Mouse (Mus musculus) liver, embryonic 14 days (tissue): ENCODE measurements around the gene Eif2ak4. TPM values are rescaled to one million over a fixed set of nuclear protein-coding genes. Genes with fewer than 3 reads are reported as not detected.

ENCODE experiments used
- polyA plus RNA-seq: library from polyadenylated mRNA; depleted of rRNA; stranded (reverse); fragments of >200 nt; gene quantifications from 2 replicates; pipeline ENCODE4 v1.2.3, GENCODE M21; 2012; rRNA removed

The Eif2ak4 gene
- polyA plus RNA-seq = 5.8 and 6.9 TPM in 2 replicates

DNA sequence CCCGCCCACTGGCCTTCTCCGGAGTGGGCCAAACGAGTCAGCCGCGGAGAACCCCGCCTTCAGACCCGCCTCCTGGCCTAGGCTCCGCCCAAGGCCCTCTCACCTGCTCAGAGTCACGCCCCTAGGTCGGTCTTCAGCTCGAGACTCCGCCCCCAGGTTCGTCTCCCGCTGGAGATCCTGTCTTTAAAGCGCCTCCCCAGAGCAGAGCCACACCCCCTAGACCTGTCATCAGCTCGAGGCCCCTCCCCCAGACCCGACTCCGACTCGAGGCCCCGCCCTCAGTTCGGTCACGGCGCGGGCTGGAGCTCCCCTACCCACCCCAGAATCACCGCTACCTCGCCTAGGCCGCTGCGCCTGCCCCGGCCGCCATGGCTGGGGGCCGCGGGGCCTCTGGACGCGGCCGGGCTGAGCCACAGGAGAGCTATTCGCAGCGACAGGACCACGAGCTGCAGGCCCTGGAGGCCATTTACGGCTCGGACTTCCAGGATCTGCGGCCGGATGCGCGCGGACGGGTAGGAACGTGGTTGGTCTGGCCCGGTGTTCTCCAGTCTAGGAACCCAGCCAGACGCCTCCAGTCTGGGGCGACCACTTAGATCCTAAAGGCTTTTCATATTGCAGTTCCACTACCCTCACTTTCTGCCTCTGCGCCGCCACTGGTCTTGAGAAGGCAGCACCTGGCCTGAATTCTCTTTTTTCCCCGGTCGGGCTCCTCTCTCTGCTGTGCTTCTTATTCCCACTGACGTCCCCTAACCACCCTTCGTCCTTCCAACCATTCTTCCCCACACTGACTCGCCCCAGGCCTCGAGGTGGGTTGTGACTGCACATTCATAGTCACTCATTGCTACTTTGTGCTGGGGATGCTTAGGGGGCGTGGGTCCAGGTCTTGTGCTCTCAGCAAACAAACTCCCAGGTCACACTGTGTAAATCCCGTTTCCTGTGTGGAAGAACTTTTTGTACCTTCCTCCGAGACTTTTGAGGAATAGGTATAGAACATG, at the start of gene Eif2ak4:
Eif2ak4 (plus strand) TSS at position 278 of the 995 bp plus-strand sequence.

DNA sequence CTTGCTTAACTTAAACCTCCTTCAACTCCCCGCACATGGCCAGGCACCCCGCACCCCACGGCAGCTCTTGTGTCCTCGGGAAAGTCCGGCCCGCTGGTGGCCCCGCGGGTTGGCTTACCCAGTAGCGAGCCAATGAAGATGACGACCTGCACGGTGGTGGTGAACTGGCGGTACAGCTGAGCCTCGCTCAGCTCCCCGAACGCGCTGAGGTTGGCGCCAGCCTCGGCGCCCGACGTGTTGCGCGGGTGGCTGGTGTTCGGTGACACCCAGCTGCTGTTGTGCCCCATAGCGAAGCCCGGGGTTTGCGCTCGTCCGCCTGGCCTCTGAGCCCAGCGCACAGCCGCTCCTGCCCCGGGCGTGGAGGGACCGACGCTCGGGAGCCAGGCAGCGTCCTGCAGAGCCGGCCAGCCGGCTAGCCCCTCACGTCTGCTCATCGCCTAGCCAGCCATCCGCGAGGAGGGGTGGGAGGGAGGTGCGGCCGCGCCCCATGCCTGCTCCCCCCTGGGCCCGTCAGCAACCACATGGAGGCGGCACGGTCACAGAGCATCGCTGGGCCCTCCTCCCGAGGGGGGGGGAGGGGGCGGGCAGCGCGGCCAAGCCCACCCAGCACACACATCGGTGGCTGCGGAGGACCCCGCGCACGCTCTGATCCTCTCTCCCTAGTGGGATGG, 15.4 kb upstream of the Eif2ak4 start, which contains the start of gene Gpr176:
Gpr176 (minus strand) TSS at position 519 of the 671 bp plus-strand sequence.

GRCm38 (mm10) chr2:118479550-118479909, 91.1 kb downstream of the Eif2ak4 start, which contains the start of gene Srp14:
Gene Srp14, minus strand, starts transcription at chr2:118479711.

Other genes starting within 250 kb of the Eif2ak4 start
- 0.09 and 0.15 TPM in 2 replicates for gene Fsip1, start 131.7 kb upstream of the Eif2ak4 start, polyA plus RNA-seq
- gene Gpr176, start 15.2 kb upstream of the Eif2ak4 start, polyA plus RNA-seq = 0.09 and 0.13 TPM in 2 replicates
- 65.6 and 68.7 TPM in 2 replicates for gene Srp14, start 91.1 kb downstream of the Eif2ak4 start, polyA plus RNA-seq
- gene Bmf, start 161.1 kb downstream of the Eif2ak4 start, polyA plus RNA-seq = 0.83 and 0.85 TPM in 2 replicates
- 34.7 and 37.0 TPM in 2 replicates for gene Bub1b, start 209.6 kb downstream of the Eif2ak4 start, polyA plus RNA-seq